Mouse (Mus musculus) liver, adult 2 months (tissue): ENCODE results near the gene Atxn2l.

Experiments
- CTCF ChIP-seq: fragments of 200-500 bp; IDR thresholded peaks from 2 replicates; pipeline ENCODE4 v1.5.1; 2011; ENCODE audit warnings: low read depth, low read length, control low read depth
- POLR2A ChIP-seq: fragments of 200-500 bp; IDR thresholded peaks from 2 replicates; pipeline ENCODE4 v1.6.1; 2011; ENCODE audit warnings: low read length, control low read depth; ENCODE audit not compliant: insufficient read depth; ENCODE audit errors: extremely low read depth

GRCm38 (mm10) chr7:126487052-126487483 is 16.2 kb downstream of the Atxn2l start, which contains the start of gene Tufm:
- TF ChIP-seq CTCF (no peak), POLR2A (peak; percentile 56; the same call in 1 of the 2 replicates)
